Mouse (Mus musculus) CD8-positive naive resting alpha-beta T cell, adult 2 months (primary cell): ENCODE data around the gene Fam171a1.
"Not testable (repeated sequence)": the region's sequence is repeated elsewhere in the genome, so short reads cannot be mapped to it uniquely, and the experiment has no call there.

ENCODE experiments used
- DNase-seq, 2 experiments: peaks; one replicate each; pipeline ENCODE4 v3.0.0; 2022; ENCODE audit warnings: low read depth in 2 of 2, low spot score in 2 of 2

The Fam171a1 gene

GRCm38 (mm10) chr2:3168719-3169402 lies 54.8 kb downstream of the Fam171a1 start:
- no peak for DNase-seq

- DNase-seq: no peak
These were observed 55.4 kb downstream of the Fam171a1 start for GRCm38 (mm10) chr2:3169403-3169747.

GRCm38 (mm10) chr2:3171774-3172173 lies 57.8 kb downstream of the Fam171a1 start:
- no peak for DNase-seq

- DNase-seq: no peak
These were observed 58.6 kb downstream of the Fam171a1 start for GRCm38 (mm10) chr2:3172656-3173055.

- DNase-seq: no peak
These were observed 60.9 kb downstream of the Fam171a1 start for GRCm38 (mm10) chr2:3174890-3175289.

GRCm38 (mm10) chr2:3175988-3176387 lies 62.0 kb downstream of the Fam171a1 start:
- DNase-seq: not testable (repeated sequence)

- DNase-seq: no peak
These were observed 62.7 kb downstream of the Fam171a1 start for GRCm38 (mm10) chr2:3176751-3177150.

GRCm38 (mm10) chr2:3180550-3180949 lies 66.5 kb downstream of the Fam171a1 start:
- no peak for DNase-seq

- DNase-seq: no peak
These were observed 69.6 kb downstream of the Fam171a1 start for GRCm38 (mm10) chr2:3183656-3184055.

- DNase-seq: no peak
These were observed 71.3 kb downstream of the Fam171a1 start for GRCm38 (mm10) chr2:3185335-3185734.

- DNase-seq: no peak
These were observed 74.9 kb downstream of the Fam171a1 start for GRCm38 (mm10) chr2:3188745-3189475.

- no peak for DNase-seq
These were observed 77.1 kb downstream of the Fam171a1 start for GRCm38 (mm10) chr2:3191149-3191548.

- no peak for DNase-seq
These were observed 81.5 kb downstream of the Fam171a1 start for GRCm38 (mm10) chr2:3195511-3195910.

- DNase-seq: no peak
These were observed 86.4 kb downstream of the Fam171a1 start for GRCm38 (mm10) chr2:3200422-3200821.

- DNase-seq: no peak
These were observed 93.1 kb downstream of the Fam171a1 start for GRCm38 (mm10) chr2:3206975-3207642.

- DNase-seq: no peak
These were observed 101.5 kb downstream of the Fam171a1 start for GRCm38 (mm10) chr2:3215480-3215879.

- no peak for DNase-seq
These were observed 102.6 kb downstream of the Fam171a1 start for GRCm38 (mm10) chr2:3216617-3217016.

GRCm38 (mm10) chr2:3217577-3217976 lies 103.6 kb downstream of the Fam171a1 start:
- DNase-seq: not testable (repeated sequence)

- no peak for DNase-seq
These were observed 104.2 kb downstream of the Fam171a1 start for GRCm38 (mm10) chr2:3218225-3218624.

- DNase-seq: no peak
These were observed 114.5 kb downstream of the Fam171a1 start for GRCm38 (mm10) chr2:3228475-3228874.

- DNase-seq: no peak
These were observed 115.0 kb downstream of the Fam171a1 start for GRCm38 (mm10) chr2:3229060-3229459.

- no peak for DNase-seq
These were observed 125.2 kb downstream of the Fam171a1 start for GRCm38 (mm10) chr2:3239255-3239654.
